Mouse (Mus musculus) mouse embryonic stem cell (cell line): ENCODE measurements around the gene Dact2.

Experiments
- in situ Hi-C, 2 experiments: fragments of 300-500 bp; cut with MboI; formaldehyde crosslinking; loops; 1 replicate in 1 of 2; 3 replicates in 1 of 2; pipeline ENCODE4 v1.14.3; 2019 to 2020; ENCODE audit warnings: low sequenced_read_pairs in 2 of 2, low pct_unique_long_range_greater_than_20kb in 1 of 2, mixed read lengths in 1 of 2; ENCODE audit not compliant: unreplicated experiment in 1 of 2

Gene Dact2

DNA sequence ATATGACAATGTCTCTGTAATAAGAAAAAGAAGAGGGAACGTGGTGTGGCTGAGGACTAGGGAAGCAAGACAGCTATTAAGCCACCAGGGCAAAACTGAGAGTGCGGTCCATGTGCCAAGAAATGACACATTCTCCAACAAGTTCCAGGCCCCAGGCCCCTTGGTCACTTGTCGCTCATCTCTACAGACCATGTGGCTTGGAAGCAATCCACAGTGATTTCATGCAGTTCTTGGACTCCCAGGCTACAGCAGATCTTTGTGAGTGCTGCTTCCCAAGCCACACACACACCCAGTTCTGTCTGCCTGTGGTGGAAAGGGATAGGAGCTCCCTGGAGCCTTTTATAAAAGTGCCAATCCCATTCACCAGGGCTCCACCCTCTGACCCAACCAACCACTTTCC is 17.9 kb downstream of the Dact2 start:
- in situ Hi-C loops: no loop called here

DNA sequence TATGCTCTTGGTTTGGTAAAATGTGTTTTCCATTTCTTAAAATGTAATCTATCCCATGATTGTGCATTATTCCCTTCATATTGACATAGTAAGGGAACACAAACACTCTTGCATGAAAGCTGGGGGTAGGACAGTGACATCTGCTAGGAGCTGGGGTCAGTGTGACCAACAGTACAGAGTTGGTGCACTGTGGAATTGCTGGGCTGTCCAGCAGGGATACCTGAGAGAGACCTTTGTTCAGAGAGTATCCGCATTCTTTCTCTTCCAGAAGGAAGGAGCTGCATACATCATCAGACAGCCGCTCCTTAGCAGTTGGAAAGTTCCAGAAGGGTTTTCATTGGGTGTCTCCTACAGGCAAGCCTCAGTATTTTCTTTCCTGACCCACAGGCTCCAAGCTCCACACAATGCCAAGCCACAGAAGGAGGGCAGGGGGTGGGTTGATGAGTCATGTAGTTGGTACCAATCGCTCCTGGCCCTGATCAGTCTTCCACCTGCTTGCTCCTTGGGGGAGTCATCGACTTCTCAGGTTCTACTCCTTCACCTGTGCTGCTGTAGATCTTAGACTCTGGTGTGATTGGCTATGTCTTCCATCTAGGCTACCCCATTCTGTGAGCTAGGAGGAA is 19.8 kb downstream of the Dact2 start:
- in situ Hi-C loops: no loop called here

DNA sequence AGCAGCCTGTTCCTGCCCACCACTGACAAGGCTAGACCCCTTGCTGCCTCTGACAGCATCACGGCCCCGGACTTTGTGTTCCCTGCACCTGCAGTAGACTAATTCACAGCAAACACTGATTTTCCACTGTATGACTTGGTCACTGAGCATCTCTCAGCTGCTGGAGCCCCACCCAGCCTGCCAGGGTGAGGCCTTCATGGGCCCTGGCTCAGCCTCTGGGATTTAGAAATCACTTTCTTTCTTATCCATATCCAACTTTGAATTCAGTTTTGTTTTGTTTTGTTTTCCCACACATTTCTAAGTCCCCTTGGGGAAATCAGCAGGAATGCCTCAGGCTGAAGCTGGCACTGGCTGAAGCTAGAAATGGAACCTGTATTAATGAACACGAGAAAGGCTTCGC is 20.4 kb downstream of the Dact2 start:
- in situ Hi-C loops: no loop called here

DNA sequence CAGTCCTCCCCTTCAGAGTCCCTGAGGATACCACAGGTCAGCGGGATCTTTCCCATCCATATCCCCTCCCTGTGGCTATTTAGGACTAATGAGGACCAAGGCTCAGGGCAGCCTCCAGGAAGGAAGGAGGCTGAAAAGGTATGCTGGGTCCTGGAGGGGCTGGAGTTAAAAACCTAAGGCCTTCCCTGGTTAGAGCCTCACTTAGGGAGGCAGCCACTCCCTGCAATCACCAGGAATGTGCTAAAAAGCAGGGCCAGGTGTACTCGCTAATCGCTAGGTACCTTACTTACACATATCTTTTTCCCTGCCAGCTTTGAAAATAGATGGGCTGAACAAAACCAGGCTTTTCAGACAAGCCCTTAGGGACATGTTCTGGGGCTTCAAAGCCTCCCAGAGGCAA is 21.2 kb downstream of the Dact2 start:
- in situ Hi-C loops: no loop called here

DNA sequence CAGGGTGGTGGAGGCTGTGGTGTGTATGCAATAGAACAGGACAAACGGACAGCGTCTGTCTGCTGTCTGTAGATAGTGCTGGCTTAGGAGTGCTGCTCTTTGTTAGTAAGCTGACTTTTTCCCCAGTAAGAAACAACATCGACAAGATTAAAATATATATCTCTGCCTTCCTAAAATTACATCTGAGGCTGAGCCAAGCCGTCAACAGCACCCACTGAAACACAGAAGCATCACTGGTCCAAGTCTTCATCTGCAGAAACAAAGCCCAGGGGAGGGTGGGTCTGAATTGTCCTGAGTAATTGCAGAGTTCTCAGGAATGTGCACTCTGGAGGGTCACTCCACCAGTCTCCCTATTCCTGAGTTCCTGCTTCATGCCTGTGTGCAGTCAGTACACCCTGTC is 25.2 kb downstream of the Dact2 start:
- in situ Hi-C loops: no loop called here

DNA sequence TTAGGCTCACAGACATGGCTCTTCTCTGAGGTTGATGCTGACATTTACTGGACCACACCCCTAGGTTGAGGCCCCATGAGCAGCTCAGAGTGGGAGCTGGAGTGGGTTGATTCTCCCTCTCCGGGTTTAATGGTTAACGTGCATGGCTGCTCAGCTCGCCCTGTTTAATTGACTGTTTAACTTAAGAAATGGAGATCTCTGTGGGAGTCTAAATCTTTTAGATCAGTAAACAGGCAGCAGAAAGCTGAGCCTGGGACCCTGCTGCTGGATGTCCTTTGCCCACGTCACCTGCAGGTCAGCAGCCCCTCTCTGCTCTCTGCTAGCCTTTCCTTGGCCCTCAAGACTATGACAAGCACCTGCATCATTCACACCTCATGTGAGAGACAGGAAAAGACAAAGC is 25.6 kb downstream of the Dact2 start:
- in situ Hi-C loops: no loop called here

DNA sequence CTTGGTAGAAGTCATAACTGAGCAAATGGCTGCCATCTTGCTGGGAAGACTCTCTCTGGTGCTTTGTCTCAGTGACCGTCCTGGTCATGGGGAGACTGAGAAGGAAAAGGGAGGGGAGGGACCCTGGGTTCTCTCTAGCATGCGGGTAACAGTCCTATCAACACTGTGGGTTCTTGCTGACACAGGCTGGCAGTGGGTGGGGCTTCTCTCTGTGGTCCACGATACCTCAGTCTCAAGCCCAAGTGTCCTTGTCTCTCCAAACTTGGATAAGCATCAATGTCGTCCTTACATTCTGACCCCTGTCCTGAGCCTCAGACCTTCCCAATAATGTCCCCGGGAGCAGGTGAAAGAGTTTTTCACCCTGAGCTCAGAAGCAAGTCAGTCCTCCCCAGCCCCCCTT is 26.1 kb downstream of the Dact2 start:
- in situ Hi-C loops: no loop called here

DNA sequence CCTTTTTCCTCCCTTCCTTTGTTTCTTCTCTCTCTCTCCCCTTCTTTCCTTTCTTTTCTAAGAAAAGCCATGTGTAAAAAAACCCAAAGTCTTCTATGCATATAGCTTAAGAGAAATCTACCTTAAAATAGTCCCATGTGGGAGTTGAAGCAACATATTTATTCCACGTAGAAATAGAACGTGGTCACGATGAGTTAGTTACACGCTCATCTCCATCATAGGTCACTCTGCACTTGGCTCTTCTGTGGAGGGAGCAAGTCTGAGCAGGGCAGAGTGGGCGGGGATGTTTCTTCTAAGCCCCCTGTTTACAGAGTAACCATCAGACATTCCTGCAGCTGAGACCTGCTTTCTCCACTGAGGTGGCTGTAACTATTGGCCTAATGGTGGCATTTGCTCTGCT is 27.1 kb downstream of the Dact2 start:
- in situ Hi-C loops: no loop called here

DNA sequence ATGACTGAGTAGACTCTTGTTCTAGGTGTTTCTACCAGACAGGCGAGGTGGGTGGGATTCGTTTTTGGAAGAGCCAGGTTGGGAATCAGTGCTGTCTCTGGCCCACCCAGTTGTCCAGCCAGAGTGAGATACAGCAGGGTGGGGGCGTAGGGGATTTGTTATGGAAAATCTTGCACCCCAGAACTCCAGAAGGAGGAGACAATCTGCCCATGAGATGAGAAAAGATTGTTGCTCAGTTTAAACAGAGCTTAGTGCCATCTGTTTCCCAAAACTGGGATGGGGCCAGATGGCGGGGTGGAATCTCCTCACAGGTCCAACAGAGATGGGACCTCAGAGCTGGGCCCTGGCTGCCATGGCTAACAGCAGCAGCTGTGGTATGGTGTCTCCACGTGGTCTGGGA is 28.4 kb downstream of the Dact2 start:
- in situ Hi-C loops: no loop called here

DNA sequence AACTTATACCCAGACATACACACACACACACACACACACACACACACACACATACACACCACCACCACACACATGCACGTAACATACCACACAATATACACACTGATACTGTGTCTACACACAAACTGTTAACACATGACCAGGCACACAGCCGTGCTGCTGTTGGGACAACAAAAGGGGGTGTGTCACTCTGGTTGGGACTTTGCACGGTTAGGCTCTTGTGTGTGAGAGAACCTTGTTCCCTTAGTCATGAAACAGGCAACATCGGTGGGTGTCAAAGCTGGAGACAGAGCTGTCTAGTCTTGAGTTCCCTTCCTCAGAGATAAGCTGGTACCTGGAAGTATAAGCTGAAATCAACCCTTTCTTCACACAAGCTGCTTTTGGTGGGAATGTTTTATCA is 29.1 kb downstream of the Dact2 start:
- in situ Hi-C loops: no loop called here

DNA sequence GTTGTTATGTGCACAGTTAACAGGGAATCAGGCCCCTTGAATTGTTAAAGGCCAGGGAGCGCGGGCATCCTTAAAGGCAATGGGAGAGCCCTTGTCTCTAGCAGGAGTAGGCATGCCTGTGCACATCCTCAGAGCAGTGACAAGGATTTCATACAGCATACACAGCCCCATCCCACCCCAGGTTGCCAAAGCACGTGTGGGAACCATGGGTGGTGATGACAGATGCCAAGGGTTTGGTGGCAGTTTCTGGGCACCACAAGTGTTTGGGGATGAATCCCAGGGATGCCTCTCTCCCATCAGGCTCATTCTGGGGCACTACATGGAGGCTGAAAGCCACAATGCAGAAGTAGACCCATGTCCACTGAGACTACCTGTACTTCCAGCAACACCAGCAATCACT is 29.7 kb downstream of the Dact2 start:
- in situ Hi-C loops: no loop called here

DNA sequence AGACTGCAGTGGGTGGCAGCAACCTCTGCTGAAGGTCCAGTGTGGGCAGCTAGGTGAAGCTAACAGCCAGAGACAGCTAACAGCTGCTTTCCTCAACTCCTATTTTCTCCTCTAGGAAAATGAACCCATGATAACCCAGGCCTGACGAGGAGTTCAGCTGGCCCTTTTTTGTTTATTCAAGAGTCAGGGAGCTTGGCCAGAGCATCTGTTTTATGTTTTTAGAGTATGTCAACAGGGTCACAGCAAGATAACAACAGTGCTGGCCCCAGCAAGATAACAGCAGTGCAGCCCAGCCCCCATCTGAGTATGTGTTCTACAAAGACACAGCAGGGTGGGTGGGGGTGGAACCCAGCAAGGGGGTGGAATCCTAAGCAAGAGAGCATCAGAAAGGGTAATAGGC is 30.6 kb downstream of the Dact2 start:
- in situ Hi-C loops: no loop called here

DNA sequence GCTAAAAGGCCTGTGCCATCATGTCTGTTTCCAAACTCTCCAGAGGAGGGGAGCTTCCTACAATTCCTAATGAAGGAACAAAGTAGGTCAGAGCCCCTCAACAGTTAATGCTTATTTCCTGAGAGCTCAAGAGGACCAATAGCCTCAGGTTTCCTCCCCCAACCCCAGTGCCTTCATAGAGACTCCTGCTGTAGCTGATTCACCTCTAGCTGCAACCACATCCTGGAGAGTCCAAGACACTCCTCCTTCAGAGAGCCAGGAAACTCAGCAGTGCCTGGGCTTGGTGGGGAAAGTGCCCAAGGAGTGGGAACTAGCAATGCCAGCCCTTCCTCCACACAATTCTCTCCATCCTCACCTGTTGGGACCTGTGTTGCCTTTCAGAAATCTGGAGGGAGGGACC is 31.4 kb downstream of the Dact2 start:
- in situ Hi-C loops: no loop called here

DNA sequence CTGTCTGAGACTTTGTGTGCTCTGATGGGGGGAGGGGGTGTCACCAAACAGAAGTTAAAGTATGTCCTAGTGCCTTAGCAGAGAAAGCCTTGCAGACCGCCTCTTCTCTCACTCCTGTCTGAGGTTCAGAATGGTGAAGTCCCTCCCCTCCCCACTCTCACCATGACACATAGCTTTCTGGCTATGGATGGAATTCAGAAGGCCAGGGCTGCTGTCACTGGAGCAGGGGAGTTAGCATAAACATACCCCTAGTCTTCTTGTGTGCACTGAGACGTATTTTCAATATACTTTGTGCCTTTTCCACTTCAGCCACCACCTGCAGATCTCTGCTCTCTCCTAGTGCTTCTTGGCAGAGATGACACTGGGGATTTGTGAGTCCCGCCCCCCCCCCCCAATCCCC is 31.9 kb downstream of the Dact2 start:
- in situ Hi-C loops: no loop called here

DNA sequence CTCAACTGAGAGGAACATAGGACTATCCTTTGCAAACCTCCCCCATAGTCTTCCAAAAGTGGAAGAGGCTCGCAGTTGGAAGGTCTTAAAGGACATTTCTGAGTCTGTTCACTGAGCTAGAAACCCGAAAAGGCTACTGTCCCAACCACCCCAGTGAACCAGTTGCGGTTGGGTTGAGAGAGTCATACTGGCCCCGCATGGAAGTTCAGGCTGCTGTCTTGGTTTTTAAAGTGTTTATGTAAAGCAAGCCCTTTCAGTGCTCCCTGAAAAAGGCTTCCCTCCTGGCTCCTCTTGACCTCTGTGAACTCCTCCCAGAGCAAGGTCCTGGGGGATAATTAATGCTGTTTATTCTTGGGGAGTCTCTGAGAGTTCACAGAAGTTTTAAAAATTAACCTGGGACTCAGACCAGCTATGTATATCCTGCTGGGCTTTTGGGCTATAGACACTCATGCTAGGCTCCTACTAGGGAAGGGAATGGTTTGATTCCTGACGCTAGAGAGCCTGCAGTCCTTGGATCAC is 33.1 kb downstream of the Dact2 start:
- in situ Hi-C loops: no loop called here

DNA sequence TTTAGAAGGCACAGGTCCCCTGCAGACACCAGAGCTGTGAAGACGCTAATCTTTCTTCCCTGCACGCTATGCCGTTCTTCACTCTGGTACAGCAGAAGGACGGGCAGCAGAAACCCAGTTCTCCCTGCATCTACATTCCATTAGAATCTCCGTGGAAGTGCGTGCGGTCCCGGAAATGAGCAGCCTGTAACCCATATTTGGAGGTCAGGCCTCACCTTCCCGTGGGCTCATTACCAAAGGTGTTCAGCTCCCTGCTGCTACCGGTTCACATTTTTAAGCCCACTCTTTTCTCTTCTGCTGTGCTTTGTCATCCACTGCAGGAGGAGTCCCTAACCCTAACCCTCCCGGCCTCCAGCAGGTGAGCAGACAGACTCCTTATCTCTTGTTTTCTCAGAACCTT is 34.7 kb downstream of the Dact2 start:
- in situ Hi-C loops: no loop called here

DNA sequence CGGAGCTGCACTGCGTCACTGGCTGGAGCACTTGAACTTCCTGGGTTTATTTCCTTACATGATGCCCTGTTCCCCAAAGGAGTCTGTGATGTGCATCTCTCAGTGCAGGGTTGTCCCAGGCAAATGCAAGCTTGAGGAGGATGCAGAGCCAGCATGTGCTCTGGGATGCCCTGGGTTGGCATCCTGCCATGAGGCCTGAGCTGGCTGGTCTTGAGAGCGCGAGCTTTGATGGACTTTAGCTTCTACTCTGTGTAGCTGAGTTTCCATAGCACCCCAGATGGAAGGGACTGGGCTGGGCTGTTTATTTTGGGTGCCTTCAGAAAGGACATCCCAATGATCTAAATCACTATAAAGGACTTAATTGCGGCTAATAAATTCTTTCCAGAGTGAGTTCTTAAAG is 36.5 kb downstream of the Dact2 start:
- in situ Hi-C loops: no loop called here

DNA sequence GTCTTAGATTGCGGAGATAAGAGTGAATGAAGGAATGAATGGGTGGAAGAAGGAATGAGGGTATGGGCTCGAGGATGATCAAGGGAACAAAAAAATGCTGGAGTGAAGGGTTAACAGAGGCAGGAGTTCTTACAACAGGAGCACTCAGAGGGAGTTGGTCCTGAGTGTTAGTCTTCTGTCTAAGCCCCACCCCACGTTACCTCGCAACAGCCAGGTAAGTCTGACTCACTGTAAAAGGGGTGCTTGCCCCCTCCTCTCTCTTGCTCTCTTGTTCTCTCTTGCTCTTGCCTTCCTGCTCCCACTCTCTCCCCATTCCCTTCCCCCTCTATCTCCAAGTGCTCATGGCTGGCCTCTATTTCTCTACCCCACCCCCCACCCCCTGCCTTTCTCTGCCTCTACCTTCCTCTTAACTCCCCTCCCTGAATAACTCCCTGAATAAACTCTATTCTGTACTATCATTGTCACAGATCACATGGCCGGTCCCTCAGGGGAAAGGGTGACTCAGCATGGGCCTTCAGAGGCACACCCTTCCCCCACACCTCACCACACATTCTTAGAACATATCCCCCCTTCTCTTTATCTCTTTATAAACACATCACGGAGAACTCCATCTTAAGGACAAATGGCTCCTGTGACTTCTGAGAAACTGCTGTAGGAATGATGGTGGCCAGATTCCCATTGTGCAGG is 37.2 kb downstream of the Dact2 start:
- in situ Hi-C loops: no loop called here

DNA sequence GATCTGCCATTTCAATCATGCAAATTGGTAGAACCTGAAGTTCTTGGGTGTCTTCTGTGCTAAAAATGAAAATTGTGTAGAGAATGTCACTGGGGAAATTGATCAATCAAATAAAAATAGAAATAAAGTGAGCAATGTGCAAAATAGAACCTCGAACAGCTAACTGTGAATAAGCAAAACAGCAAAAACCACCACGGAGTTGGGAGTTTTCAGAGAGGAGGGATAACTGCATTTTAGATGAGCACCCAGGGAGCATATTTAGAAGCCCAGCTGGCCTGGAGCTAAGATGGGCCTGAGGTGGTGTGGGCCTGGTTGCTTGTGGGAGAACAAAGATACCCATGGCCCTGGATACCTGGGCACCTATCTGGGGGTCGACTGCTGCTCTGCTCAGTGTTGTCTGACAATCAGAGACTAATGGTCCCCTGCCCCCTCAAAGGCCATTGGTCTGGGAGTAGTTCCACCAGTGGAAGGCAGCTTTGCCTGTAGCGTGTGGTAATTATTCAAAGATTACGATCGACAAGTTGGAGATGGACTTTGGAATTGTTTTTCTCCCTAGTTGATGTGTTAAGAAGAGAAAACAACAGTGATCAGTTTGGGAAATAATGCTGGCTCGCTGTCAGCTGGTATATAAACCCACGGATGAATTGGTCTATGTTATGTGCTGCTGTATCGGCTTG is 38.0 kb downstream of the Dact2 start:
- in situ Hi-C loops: no loop called here

DNA sequence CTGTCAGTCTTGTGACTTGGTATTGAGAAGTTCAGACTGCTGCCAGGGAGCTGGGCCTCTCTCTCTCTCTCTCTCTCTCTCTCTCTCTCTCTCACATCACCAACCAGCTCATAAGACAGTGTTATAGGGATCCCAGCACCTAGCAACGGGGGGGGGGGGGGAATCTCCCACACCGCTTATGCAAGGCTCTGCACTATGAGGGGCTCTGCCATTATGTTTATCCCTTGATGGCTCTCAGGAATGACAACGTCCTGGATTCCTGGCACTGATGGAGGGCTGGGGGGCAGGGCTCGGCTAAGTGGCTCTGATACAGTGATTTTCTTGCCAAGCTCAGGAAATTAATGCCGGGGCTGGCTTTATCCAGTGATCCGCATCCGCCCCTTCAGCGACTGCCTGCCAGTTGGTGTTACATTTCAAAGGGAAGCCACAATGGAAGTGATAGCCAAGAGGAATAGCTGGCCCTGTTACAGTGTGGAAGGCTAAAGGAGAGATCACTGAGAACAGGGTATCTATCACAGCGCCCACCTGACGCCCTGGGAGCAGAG is 38.7 kb downstream of the Dact2 start:
- in situ Hi-C loops: no loop called here
